Mouse (Mus musculus) forebrain, embryonic 14.5 days (tissue): ENCODE measurements around the gene A630089N07Rik. TPM values are rescaled to one million over a fixed set of nuclear protein-coding genes. Genes with fewer than 3 reads are reported as not detected.

Source experiments
- ATAC-seq: fragments of 200-750 bp; cut with Nextera tagmentation; 2 replicates; pipeline ENCODE4 v1.8.0; 2017; ENCODE audit warnings: mild to moderate bottlenecking, moderate library complexity
- DNase-seq: peaks from one replicate; pipeline ENCODE4 v3.0.0-alpha.2; 2015; ENCODE audit warnings: low spot score
- H3K27ac ChIP-seq: fragments of 300-500 bp; sonication (generic); 2 replicates; pipeline ENCODE4 v1.5.1; 2014; ENCODE audit warnings: low read depth, mild to moderate bottlenecking, control low read depth, low read length, moderate library complexity
- H3K27me3 ChIP-seq: fragments of 300-500 bp; sonication (generic); replicated peaks from 2 replicates; pipeline ENCODE4 v1.6.1; 2014; ENCODE audit warnings: low read length, control low read depth, mixed read lengths; ENCODE audit not compliant: control insufficient read depth, insufficient read depth
- H3K36me3 ChIP-seq: fragments of 300-500 bp; sonication (generic); 2 replicates; pipeline ENCODE4 v1.6.1; 2014; ENCODE audit warnings: low read length, control low read depth; ENCODE audit not compliant: control insufficient read depth, insufficient read depth
- H3K4me1 ChIP-seq: fragments of 300-500 bp; sonication (generic); 2 replicates; pipeline ENCODE4 v1.6.1; 2014; ENCODE audit warnings: antibody characterized with exemption, low read length, control low read depth; ENCODE audit not compliant: control insufficient read depth, insufficient read depth
- H3K4me2 ChIP-seq: fragments of 300-500 bp; sonication (generic); 2 replicates; pipeline ENCODE4 v1.6.1; 2014; ENCODE audit warnings: mild to moderate bottlenecking, control low read depth, low read length
- H3K4me3 ChIP-seq: fragments of 300-500 bp; sonication (generic); 2 replicates; pipeline ENCODE4 v1.5.1; 2014; ENCODE audit warnings: low read depth, low read length, control low read depth
- H3K9ac ChIP-seq: fragments of 300-500 bp; sonication (generic); 2 replicates; pipeline ENCODE4 v1.6.1; 2014; ENCODE audit warnings: mild to moderate bottlenecking, low read length, control low read depth, moderate library complexity
- H3K9me3 ChIP-seq: fragments of 300-500 bp; sonication (generic); replicated peaks from 2 replicates; pipeline ENCODE4 v1.6.1; 2016; ENCODE audit warnings: low read length, control low read depth, mixed read lengths; ENCODE audit not compliant: control insufficient read depth
- WGBS: fragments of 180-500 bp; shearing (Covaris S2); extraction: QIAGEN DNeasy Blood & Tissue Kit; methylation state at CpG from one replicate; pipeline ENCODE4 v1.1.7; 2014; 5-methylcytosine and 5-hydroxymethylcytosine counted together
- polyA plus RNA-seq: library from polyadenylated mRNA; unstranded; fragments of >200 nt; fragmentation: Nextera tagmentation; extraction: Ambion mirVana; gene quantifications from 2 replicates; pipeline ENCODE4 v1.2.1, GENCODE M21; 2014

The A630089N07Rik gene
- polyA plus RNA-seq, 1 experiment from 2014 or later = 12.6 TPM

GRCm38 (mm10) chr16:97957626-97958025 is 124.6 kb downstream of the A630089N07Rik start:
- no peak for ATAC-seq
- no peak overlapping the region for H3K27ac ChIP-seq
- peaks cover 31% of the 10 kb centered on the region for H3K36me3 ChIP-seq
- DNase-seq = no peak
- H3K4me1 ChIP-seq = peaks cover 8% of the 10 kb centered on the region; the same call in 1 of the 2 replicates
- H3K4me2 ChIP-seq = no peak overlapping the region
- H3K4me3 ChIP-seq = no peak overlapping the region
- H3K27me3 ChIP-seq = no peaks in the 10 kb centered on the region
- H3K9me3 ChIP-seq = no peaks in the 10 kb centered on the region
- H3K9ac ChIP-seq = no peak overlapping the region

- DNase-seq (no peak), ATAC-seq (no peak)
- 86% methylated on average over 2 of the region's 2 CpGs for WGBS
- peaks cover 47% of the 10 kb centered on the region for H3K36me3 ChIP-seq
- no peak overlapping the region for H3K4me3 ChIP-seq
- no peaks in the 10 kb centered on the region for H3K9me3 ChIP-seq
- H3K27me3 ChIP-seq = no peaks in the 10 kb centered on the region
- no peak overlapping the region for H3K4me2 ChIP-seq
- 0 out of 2 replicates have a peak, but pooled peaks cover 2% of the 10 kb centered on the region for H3K4me1 ChIP-seq
- no peak overlapping the region for H3K9ac ChIP-seq
- no peak overlapping the region for H3K27ac ChIP-seq
Measured at GRCm38 (mm10) chr16:97956011-97956410, 126.2 kb downstream of the A630089N07Rik start.

DNA sequence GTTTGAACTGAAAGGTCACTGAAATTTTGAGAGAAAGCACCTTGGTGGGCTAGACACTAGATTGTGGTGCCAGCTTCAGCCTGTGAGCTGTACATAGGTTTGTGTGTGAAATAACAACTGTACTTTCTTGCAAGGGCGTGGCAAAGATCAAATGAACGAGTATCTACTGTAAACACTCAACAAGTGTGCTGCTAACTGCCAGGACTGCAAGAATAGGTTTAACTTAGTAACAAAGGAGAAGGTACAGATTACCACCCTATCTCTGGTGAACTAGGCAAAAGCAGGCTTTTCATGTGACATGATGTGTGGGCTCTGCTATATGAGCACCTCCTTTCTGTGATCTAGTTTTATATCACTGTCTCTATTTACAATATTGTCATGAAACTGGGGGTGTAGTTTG is 128.9 kb downstream of the A630089N07Rik start:
- peaks cover 67% of the 10 kb centered on the region for H3K36me3 ChIP-seq
- no peak overlapping the region for H3K4me3 ChIP-seq
- H3K4me1 ChIP-seq = no peaks in the 10 kb centered on the region
- no peaks in the 10 kb centered on the region for H3K27me3 ChIP-seq
- no peak overlapping the region for H3K27ac ChIP-seq
- no peak for DNase-seq
- no peak overlapping the region for H3K9ac ChIP-seq
- H3K9me3 ChIP-seq = no peaks in the 10 kb centered on the region
- no peak overlapping the region for H3K4me2 ChIP-seq
- no peak for ATAC-seq
- WGBS = 95% methylated on average over 2 of the region's 2 CpGs

DNA sequence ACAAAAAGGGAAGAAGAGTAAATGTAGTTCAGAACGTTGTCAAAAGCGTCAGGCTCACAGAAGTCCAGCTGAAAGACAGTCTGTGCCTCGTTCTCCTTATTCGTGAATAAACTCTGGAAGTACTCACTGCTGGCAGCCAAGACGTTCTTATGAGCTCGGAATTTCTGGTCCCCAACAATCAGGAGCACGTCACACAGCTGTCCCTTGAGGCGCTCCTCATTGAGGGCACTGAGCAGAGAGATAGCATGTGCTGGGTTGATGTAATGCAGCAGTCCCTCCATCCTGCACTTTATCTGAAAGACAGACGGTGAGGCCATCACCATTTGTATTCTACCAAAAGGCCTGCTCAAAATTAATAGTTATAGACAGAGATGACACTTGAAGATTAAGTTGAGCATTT is 129.4 kb downstream of the A630089N07Rik start:
- Histone ChIP-seq H3K9ac (no peak overlapping the region), H3K27ac (no peak overlapping the region), H3K4me1 (no peaks in the 10 kb centered on the region), H3K9me3 (no peaks in the 10 kb centered on the region), H3K27me3 (no peaks in the 10 kb centered on the region), H3K36me3 (peaks cover 67% of the 10 kb centered on the region), H3K4me2 (no peak overlapping the region), H3K4me3 (no peak overlapping the region)
- 87% methylated on average over 9 of the region's 9 CpGs for WGBS
- ATAC-seq = no peak
- DNase-seq = no peak

- H3K4me2 ChIP-seq = no peak overlapping the region
- no peak overlapping the region for H3K4me3 ChIP-seq
- no peaks in the 10 kb centered on the region for H3K27me3 ChIP-seq
- no peak for ATAC-seq
- peaks cover 67% of the 10 kb centered on the region for H3K36me3 ChIP-seq
- DNase-seq = no peak
- H3K9ac ChIP-seq = no peak overlapping the region
- no peak overlapping the region for H3K27ac ChIP-seq
- no peaks in the 10 kb centered on the region for H3K9me3 ChIP-seq
- 94% methylated on average over 4 of the region's 4 CpGs for WGBS
- H3K4me1 ChIP-seq = no peaks in the 10 kb centered on the region
Measured at GRCm38 (mm10) chr16:97952371-97952770, 129.9 kb downstream of the A630089N07Rik start.

Other genes starting within 250 kb of the A630089N07Rik start
- 9.5 and 12.1 TPM in 2 replicates for gene Prdm15, start 230.6 kb downstream of the A630089N07Rik start, polyA plus RNA-seq
- 10.2 and 12.4 TPM in 2 replicates for gene C2cd2, start 119.9 kb downstream of the A630089N07Rik start, polyA plus RNA-seq
- 12.5 TPM in 2 replicates for gene Zbtb21, start 119.8 kb downstream of the A630089N07Rik start, polyA plus RNA-seq
- gene B230307C23Rik, start 85.1 kb downstream of the A630089N07Rik start, polyA plus RNA-seq = 27.3 and 31.0 TPM in 2 replicates